Comparison of ENCODE assay signal across 23 mouse cellular contexts in genomic region chr9:118580371-118580770, GRCm38 (mm10).
"Had no signal": no experiment of that assay in that cellular context is flagged by ENCODE, and none has a peak within 500 bp of the region (broad histone marks: within the 10 kb centered on the region; RNA-seq: fewer than 3 reads in every experiment).

No protein-coding gene starts in this region.

- DNase-seq: kidney, postnatal 14 days; kidney, postnatal 4 days; left cerebral cortex, postnatal 4 days; liver, postnatal 0 days; lung, postnatal 10 days; lung, postnatal 36 days; right cerebral cortex, adult 18-20 months; right cerebral cortex, postnatal 14 days; right cerebral cortex, postnatal 4 days; thymus, adult 2 months; thymus, postnatal 14 days; thymus, postnatal 4 days had no signal

- H3K27ac ChIP-seq: limb, embryonic 12.5 days; limb, embryonic 15.5 days; liver, embryonic 14.5 days; lung, embryonic 15.5 days; midbrain, embryonic 10.5 days; midbrain, embryonic 15.5 days; neural tube, embryonic 12.5 days; neural tube, embryonic 15.5 days; stomach, postnatal 0 days had no signal

- H3K9ac ChIP-seq: limb, embryonic 12.5 days; limb, embryonic 15.5 days; liver, embryonic 14.5 days; liver, postnatal 0 days; lung, embryonic 15.5 days; midbrain, embryonic 15.5 days; neural tube, embryonic 12.5 days; neural tube, embryonic 15.5 days had no signal

- H3K4me2 ChIP-seq: limb, embryonic 12.5 days; limb, embryonic 15.5 days; liver, embryonic 11.5 days; lung, embryonic 15.5 days; midbrain, embryonic 15.5 days; neural tube, embryonic 12.5 days; neural tube, embryonic 15.5 days had no signal

- H3K4me3 ChIP-seq: limb, embryonic 12.5 days; limb, embryonic 15.5 days; lung, embryonic 15.5 days; megakaryocyte, embryonic 14.5 days; midbrain, embryonic 10.5 days; midbrain, embryonic 15.5 days; neural tube, embryonic 12.5 days; neural tube, embryonic 15.5 days had no signal

- H3K9me3 ChIP-seq: limb, embryonic 12.5 days; limb, embryonic 15.5 days; lung, embryonic 15.5 days; megakaryocyte, embryonic 14.5 days; midbrain, embryonic 10.5 days; midbrain, embryonic 15.5 days; neural tube, embryonic 12.5 days; neural tube, embryonic 15.5 days had no signal

- H3K4me1 ChIP-seq: lung, embryonic 15.5 days; midbrain, embryonic 10.5 days; midbrain, embryonic 15.5 days; neural tube, embryonic 12.5 days; neural tube, embryonic 15.5 days had no signal

- ATAC-seq: liver, postnatal 0 days; midbrain, embryonic 15.5 days had no signal

- H3K27me3 ChIP-seq: limb, embryonic 12.5 days; limb, embryonic 15.5 days; lung, embryonic 15.5 days; megakaryocyte, embryonic 14.5 days; midbrain, embryonic 15.5 days; neural tube, embryonic 12.5 days; neural tube, embryonic 15.5 days had no signal
